Mouse (Mus musculus) liver, embryonic 16.5 days (tissue): Measurements from ENCODE around the gene Cop1. TPM values are rescaled to one million over a fixed set of nuclear protein-coding genes. Genes with fewer than 3 reads are reported as not detected.
"Not testable (repeated sequence)": the region's sequence is repeated elsewhere in the genome, so short reads cannot be mapped to it uniquely, and the experiment has no call there.

Source experiments
- ATAC-seq: fragments of 200-750 bp; cut with Nextera tagmentation; 2 replicates; pipeline ENCODE4 v1.8.0; 2017; ENCODE audit warnings: low read depth, mild to moderate bottlenecking, moderate number of reproducible peaks, moderate library complexity
- H3K27ac ChIP-seq: fragments of 300-500 bp; sonication (generic); 2 replicates; pipeline ENCODE4 v1.5.1; 2014; ENCODE audit warnings: mild to moderate bottlenecking, low read length
- H3K27me3 ChIP-seq: fragments of 300-500 bp; sonication (generic); 2 replicates; pipeline ENCODE4 v1.6.1; 2014; ENCODE audit warnings: low read depth, low read length, mixed read lengths; ENCODE audit not compliant: control insufficient read depth, insufficient read depth
- H3K36me3 ChIP-seq: fragments of 300-500 bp; sonication (generic); 2 replicates; pipeline ENCODE4 v1.6.1; 2014; ENCODE audit warnings: mild to moderate bottlenecking; ENCODE audit not compliant: control insufficient read depth, insufficient read depth
- H3K4me1 ChIP-seq: fragments of 300-500 bp; sonication (generic); 2 replicates; pipeline ENCODE4 v1.6.1; 2014; ENCODE audit warnings: low read depth, low read length, mixed read lengths; ENCODE audit not compliant: control insufficient read depth
- H3K4me2 ChIP-seq: fragments of 300-500 bp; sonication (generic); 2 replicates; pipeline ENCODE4 v1.6.1; 2014; ENCODE audit warnings: low read depth, low read length, mixed read lengths
- H3K4me3 ChIP-seq: fragments of 300-500 bp; sonication (generic); 2 replicates; pipeline ENCODE4 v1.5.1; 2014; ENCODE audit warnings: low read depth, mild to moderate bottlenecking, low read length
- H3K9ac ChIP-seq: fragments of 300-500 bp; sonication (generic); 2 replicates; pipeline ENCODE4 v1.6.1; 2014; ENCODE audit warnings: low read depth, low read length
- H3K9me3 ChIP-seq: fragments of 300-500 bp; sonication (generic); replicated peaks from 2 replicates; pipeline ENCODE4 v1.6.1; 2016; ENCODE audit warnings: low read length; ENCODE audit not compliant: control insufficient read depth
- WGBS: fragments of 180-500 bp; shearing (Covaris S2); extraction: QIAGEN DNeasy Blood & Tissue Kit; methylation state at CpG from one replicate; pipeline ENCODE4 v1.1.7; 2014; ENCODE audit not compliant: insufficient replicate concordance; 5-methylcytosine and 5-hydroxymethylcytosine counted together
- polyA plus RNA-seq: library from polyadenylated mRNA; unstranded; fragments of >200 nt; fragmentation: Nextera tagmentation; extraction: Ambion mirVana; gene quantifications from 2 replicates; pipeline ENCODE4 v1.2.1, GENCODE M21; 2015

Gene Cop1
- polyA plus RNA-seq, 1 experiment from 2014 or later = 8.0 TPM

GRCm38 (mm10) chr1:159232572-159233261, 597 bp downstream of the Cop1 start:
- H3K27me3 ChIP-seq, H3K9me3 ChIP-seq, H3K36me3 ChIP-seq: not testable (repeated sequence)
- Histone ChIP-seq H3K9ac (peak overlapping the region; percentile 90), H3K4me3 (peak overlapping the region; percentile 85), H3K4me2 (peak overlapping the region; percentile 58), H3K27ac (peak overlapping the region; percentile 87), H3K4me1 (peaks cover 32% of the 10 kb centered on the region)
- under 1% methylated on average over 22 of the region's 47 CpGs for WGBS
- ATAC-seq = peak; percentile 57

DNA sequence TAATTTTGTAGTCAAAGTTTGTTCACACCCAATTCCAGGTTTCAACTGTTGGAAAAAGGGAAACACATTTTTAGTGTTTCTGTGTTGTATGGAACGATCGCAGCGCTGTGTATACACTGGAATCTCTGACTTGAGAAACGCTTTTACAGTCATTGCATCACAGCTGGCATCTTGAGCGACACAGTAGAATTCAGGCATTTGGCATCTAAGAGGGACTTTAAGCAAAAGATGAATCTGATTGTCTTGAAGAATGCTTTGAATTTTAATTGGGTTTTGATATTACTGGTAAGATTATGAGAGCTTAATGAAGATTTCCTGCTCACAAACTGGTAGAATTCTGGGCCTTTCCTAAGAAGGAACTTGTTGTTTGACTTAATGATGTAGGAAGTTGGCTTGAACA, 1.3 kb downstream of the Cop1 start:
- no peak for ATAC-seq
- Histone ChIP-seq H3K4me1 (peaks cover 33% of the 10 kb centered on the region), H3K36me3 (no peaks in the 10 kb centered on the region), H3K27me3 (no peaks in the 10 kb centered on the region), H3K4me2 (peak overlapping the region; percentile 58), H3K9me3 (no peaks in the 10 kb centered on the region), H3K9ac (peak overlapping the region; percentile 90), H3K27ac (peak overlapping the region; percentile 87), H3K4me3 (peak overlapping the region; percentile 85)
- 10% methylated on average over 5 of the region's 5 CpGs for WGBS

DNA sequence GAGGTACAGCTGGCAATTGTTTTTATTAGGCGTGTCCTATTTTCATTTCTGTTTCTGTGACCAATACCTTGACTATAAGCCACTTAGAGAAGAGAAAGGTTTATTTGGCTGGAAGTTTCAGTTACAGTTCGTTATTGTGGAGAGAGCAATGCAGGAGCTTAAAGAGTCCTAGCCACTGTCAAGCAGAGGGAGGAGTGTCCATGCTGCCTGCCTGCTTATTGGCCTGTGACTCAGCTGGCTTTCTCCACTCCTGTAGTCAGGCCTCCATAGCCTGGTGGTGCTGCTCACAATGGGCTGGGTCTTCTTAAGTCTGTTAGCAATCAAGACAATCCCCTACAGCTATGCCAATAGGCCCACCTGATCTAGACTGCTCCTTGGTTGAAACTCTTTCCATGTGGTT, 2.4 kb downstream of the Cop1 start:
- peak; percentile 60 for ATAC-seq
- H3K4me3 ChIP-seq = peak overlapping the region; percentile 85

GRCm38 (mm10) chr1:159235674-159236073, 3.6 kb downstream of the Cop1 start:
- WGBS = 22% methylated on average over 2 of the region's 2 CpGs
- Histone ChIP-seq H3K36me3 (peaks cover 8% of the 10 kb centered on the region), H3K9ac (peak overlapping the region; percentile 42; the same call in 1 of the 2 replicates), H3K27me3 (no peaks in the 10 kb centered on the region), H3K4me1 (peaks cover 36% of the 10 kb centered on the region), H3K4me3 (peak overlapping the region; percentile 41), H3K9me3 (no peaks in the 10 kb centered on the region), H3K27ac (peak overlapping the region; percentile 91), H3K4me2 (peak overlapping the region; percentile 58)
- ATAC-seq = peak; percentile 24

More for the DNA sequence above, 2.4 kb downstream of the Cop1 start:
- H3K9me3 ChIP-seq = no peaks in the 10 kb centered on the region
- H3K27ac ChIP-seq = peak overlapping the region; percentile 82
- no peaks in the 10 kb centered on the region for H3K36me3 ChIP-seq
- 14% methylated on average over 2 of the region's 2 CpGs for WGBS
- peak overlapping the region; percentile 47 for H3K9ac ChIP-seq
- H3K4me1 ChIP-seq = peaks cover 37% of the 10 kb centered on the region
- H3K27me3 ChIP-seq = no peaks in the 10 kb centered on the region
- H3K4me2 ChIP-seq = peak overlapping the region; percentile 58

GRCm38 (mm10) chr1:159238147-159238546, 6.0 kb downstream of the Cop1 start:
- H3K4me3 ChIP-seq = peak overlapping the region; percentile 43
- H3K9ac ChIP-seq = peak overlapping the region; percentile 64
- peak; percentile 86 for ATAC-seq
- H3K4me1 ChIP-seq = peaks cover 32% of the 10 kb centered on the region
- peak overlapping the region; percentile 97 for H3K27ac ChIP-seq
- H3K27me3 ChIP-seq = no peaks in the 10 kb centered on the region
- H3K4me2 ChIP-seq = peak overlapping the region; percentile 74
- WGBS = 21% methylated on average over 6 of the region's 6 CpGs
- no peaks in the 10 kb centered on the region for H3K9me3 ChIP-seq
- H3K36me3 ChIP-seq = peaks cover 13% of the 10 kb centered on the region

DNA sequence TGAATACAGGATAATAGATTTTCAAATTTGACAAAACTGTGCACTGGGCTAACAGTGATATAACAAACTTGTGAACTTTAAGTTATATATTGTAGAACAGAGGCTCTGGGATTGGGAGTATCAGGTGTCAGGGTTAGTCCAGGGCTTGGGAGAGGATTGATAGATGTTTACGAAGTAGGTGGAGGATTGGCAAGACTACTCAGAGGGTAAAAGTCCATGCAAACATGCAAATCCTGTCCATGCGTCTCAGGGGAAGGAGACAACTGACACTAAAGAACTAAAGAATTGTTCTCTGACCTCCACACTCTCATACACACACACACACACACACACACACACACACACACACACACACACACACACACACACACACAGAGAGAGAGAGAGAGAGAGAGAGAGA, 18.2 kb downstream of the Cop1 start:
- Histone ChIP-seq H3K9ac (no peak overlapping the region), H3K4me3 (no peak overlapping the region), H3K9me3 (no peaks in the 10 kb centered on the region), H3K36me3 (peaks cover 19% of the 10 kb centered on the region), H3K4me1 (no peaks in the 10 kb centered on the region), H3K4me2 (no peak overlapping the region), H3K27me3 (no peaks in the 10 kb centered on the region), H3K27ac (no peak overlapping the region)
- 70% methylated on average over 2 of the region's 2 CpGs for WGBS
- peak; percentile 37; the same call in 1 of the 2 replicates for ATAC-seq

- WGBS = 91% methylated on average over 2 of the region's 2 CpGs
- no peak overlapping the region for H3K27ac ChIP-seq
Measured at GRCm38 (mm10) chr1:159253078-159253477, 21.0 kb downstream of the Cop1 start.

DNA sequence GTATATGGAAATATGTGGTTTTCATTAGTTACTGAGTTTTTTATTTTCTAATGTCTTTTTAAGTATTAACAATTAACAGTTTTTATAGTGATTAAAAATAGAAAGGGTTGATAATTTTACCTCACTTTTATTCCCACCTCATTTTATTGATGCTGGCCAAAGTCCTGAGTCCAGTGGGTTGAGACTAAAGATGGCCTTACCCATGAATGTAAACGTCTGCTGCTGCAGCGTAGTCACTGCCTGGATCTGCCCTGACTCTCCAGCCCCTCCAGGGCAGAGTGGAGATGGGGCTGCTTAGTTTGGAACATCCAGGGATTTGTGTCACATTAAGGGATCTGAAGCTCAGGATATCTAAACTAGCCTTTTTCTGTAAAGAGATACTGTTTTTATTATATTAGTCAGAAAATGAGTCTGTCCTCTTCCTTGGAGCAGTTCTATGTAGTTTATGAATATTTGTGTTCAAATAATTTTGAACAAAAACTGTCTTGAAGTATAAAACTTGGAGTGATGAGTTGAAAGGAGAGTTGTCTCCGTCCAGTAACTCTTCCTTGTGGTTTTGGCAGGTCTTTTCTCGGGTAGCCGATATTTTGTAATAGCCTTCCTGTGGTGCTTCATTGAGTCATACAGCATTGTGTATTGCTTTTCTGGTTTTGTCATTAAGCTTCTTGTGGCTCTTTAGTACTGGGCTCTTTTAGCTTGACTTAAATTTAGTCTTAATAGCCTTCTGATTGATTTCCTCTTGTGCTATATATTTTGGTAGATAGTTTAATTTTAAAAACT, 23.0 kb downstream of the Cop1 start:
- ATAC-seq = no peak
- Histone ChIP-seq H3K4me3 (no peak overlapping the region), H3K9me3 (no peaks in the 10 kb centered on the region), H3K9ac (no peak overlapping the region), H3K27me3 (no peaks in the 10 kb centered on the region), H3K4me2 (no peak overlapping the region), H3K4me1 (no peaks in the 10 kb centered on the region), H3K36me3 (peaks cover 18% of the 10 kb centered on the region), H3K27ac (no peak overlapping the region)
- WGBS = 73% methylated on average over 5 of the region's 5 CpGs

More at GRCm38 (mm10) chr1:159253078-159253477, 21.0 kb downstream of the Cop1 start:
- no peak for ATAC-seq
- H3K27me3 ChIP-seq = no peaks in the 10 kb centered on the region
- H3K4me3 ChIP-seq = no peak overlapping the region
- H3K9me3 ChIP-seq = no peaks in the 10 kb centered on the region
- H3K36me3 ChIP-seq = peaks cover 19% of the 10 kb centered on the region
- H3K4me2 ChIP-seq = no peak overlapping the region
- no peak overlapping the region for H3K9ac ChIP-seq
- H3K4me1 ChIP-seq = no peaks in the 10 kb centered on the region

- no peaks in the 10 kb centered on the region for H3K9me3 ChIP-seq
- no peak overlapping the region for H3K27ac ChIP-seq
- no peaks in the 10 kb centered on the region for H3K27me3 ChIP-seq
- ATAC-seq = no peak
- WGBS = 70% methylated on average over 1 of the region's 1 CpGs
- H3K36me3 ChIP-seq = peaks cover 15% of the 10 kb centered on the region
- no peak overlapping the region for H3K4me2 ChIP-seq
- no peak overlapping the region for H3K9ac ChIP-seq
- no peaks in the 10 kb centered on the region for H3K4me1 ChIP-seq
- no peak overlapping the region for H3K4me3 ChIP-seq
Measured at GRCm38 (mm10) chr1:159256543-159256942, 24.4 kb downstream of the Cop1 start.
